Mouse (Mus musculus): ENCODE measurements around the gene Ndst2.

GRCm38 (mm10) chr14:20767936-20768335 lies 33.6 kb upstream of the Ndst2 start:
- no peak for TF ChIP-seq POLR2A (IDR thresholded peaks at IDR 0.05; ENCODE audit: borderline replicate concordance, insufficient read depth, low read length)
- no peak for TF ChIP-seq CTCF (IDR thresholded peaks at IDR 0.05; ENCODE audit: borderline replicate concordance, insufficient read depth, low read depth, low read length)

Measured in cerebellum, adult 2 months (tissue).